Mouse (Mus musculus): ENCODE measurements around the gene Cpsf2. TPM values are rescaled to one million over a fixed set of nuclear protein-coding genes. Genes with fewer than 3 reads are reported as not detected.

Gene Cpsf2
- polyA plus RNA-seq, 1 experiment from 2014 or later: 37.4 TPM

DNA sequence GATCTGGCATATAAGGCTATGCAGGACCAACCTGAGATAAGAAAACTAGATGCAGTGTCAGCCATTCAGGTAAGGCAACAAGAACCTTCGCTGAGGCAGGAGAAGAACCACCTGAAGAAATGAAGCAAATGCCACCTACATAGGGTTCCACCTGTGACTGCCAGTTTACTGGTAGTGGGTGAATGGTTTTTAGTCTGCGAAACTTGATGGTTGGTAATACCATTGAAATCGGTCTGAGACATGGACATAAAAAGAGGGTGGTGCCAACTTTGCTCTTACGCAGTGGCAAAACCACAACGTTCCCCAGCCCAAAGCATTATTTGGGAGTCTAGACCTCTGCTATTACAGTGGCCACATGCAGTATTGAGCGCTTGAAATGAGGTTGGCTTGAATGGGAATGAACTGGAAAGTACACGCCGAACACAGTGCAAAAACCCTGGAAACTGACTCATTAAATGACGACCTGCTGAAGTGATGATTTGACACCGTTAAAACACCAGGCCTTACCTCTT lies 1.7 kb downstream of the Cpsf2 start:
- DNase-seq: no peak
- Histone ChIP-seq H3K4me2 (ENCODE audit: low read length) (peak overlapping the region; percentile 83), H3K9ac (replicated peaks; ENCODE audit: low read length) (peak overlapping the region; percentile 93; the same call in 1 of the 2 replicates), H3K9me3 (ENCODE audit: control insufficient read depth, low read length) (no peaks in the 10 kb centered on the region), H3K4me3 (replicated peaks; ENCODE audit: low read depth, low read length) (peak overlapping the region; percentile 74), H3K4me1 (ENCODE audit: control insufficient read depth, insufficient read depth, low read length) (peaks cover 22% of the 10 kb centered on the region), H3K27ac (replicated peaks; ENCODE audit: low read depth, low read length) (no peak overlapping the region), H3K27me3 (ENCODE audit: control insufficient read depth, insufficient read depth, low read length) (no peaks in the 10 kb centered on the region), H3K36me3 (ENCODE audit: control insufficient read depth, insufficient read depth, low read length) (peaks cover 5% of the 10 kb centered on the region)
- no peak for ATAC-seq (ENCODE audit: low FRiP score, low TSS enrichment)
- WGBS: 95% methylated on average over 10 of the region's 10 CpGs

DNA sequence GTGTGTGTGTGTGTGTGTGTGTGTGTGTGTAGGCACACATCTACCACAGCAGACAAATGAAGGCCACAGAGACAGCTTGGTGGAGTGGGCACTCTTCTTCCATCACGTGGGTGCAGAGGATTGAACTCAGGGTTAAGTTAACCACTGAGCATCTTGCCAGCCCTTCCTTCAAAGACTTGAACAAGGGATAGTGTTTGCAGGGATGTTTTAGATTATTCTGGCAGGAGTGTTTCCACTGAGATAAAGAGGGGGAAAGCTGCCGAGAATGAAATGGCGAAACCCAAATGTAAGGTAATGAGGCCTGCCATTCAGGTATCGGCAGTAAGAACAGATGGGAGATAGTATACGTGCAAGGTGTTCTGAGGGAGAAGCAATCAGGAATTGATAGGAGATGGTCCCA lies 2.4 kb downstream of the Cpsf2 start:
- no peak for DNase-seq
- no peaks in the 10 kb centered on the region for H3K27me3 ChIP-seq (ENCODE audit: control insufficient read depth, insufficient read depth, low read length)
- peaks cover 22% of the 10 kb centered on the region for H3K4me1 ChIP-seq (ENCODE audit: control insufficient read depth, insufficient read depth, low read length)
- no peak for ATAC-seq (ENCODE audit: low FRiP score, low TSS enrichment)
- WGBS: 90% methylated on average over 5 of the region's 5 CpGs
- no peak overlapping the region for H3K4me2 ChIP-seq (ENCODE audit: low read length)
- no peak overlapping the region for H3K9ac ChIP-seq (replicated peaks; ENCODE audit: low read length)
- H3K27ac ChIP-seq (replicated peaks; ENCODE audit: low read depth, low read length): no peak overlapping the region
- H3K9me3 ChIP-seq (ENCODE audit: control insufficient read depth, low read length): no peaks in the 10 kb centered on the region
- H3K4me3 ChIP-seq (replicated peaks; ENCODE audit: low read depth, low read length): no peak overlapping the region
- peaks cover 12% of the 10 kb centered on the region for H3K36me3 ChIP-seq (ENCODE audit: control insufficient read depth, insufficient read depth, low read length)

DNA sequence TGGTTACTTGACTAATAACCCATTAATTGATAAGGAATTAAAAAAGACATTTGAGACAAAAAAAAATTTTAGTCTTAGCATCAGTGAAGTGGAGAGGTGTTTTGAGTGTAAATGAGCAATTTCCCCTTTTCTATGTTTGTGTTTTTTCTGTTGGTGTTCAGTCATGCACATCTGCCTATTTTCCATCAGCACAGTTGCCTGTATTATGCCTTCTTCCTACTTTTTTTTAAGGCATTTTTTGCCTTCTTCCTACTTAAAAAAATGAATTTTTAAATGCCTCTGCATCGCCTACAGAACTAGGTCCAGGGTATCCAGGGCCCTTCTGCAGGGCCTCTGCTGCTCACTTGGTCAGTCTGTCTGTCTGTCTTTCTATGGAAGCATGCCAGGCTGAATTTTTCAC lies 2.8 kb downstream of the Cpsf2 start:
- no peaks in the 10 kb centered on the region for H3K27me3 ChIP-seq (ENCODE audit: control insufficient read depth, insufficient read depth, low read length)
- H3K4me3 ChIP-seq (replicated peaks; ENCODE audit: low read depth, low read length): no peak overlapping the region
- DNase-seq (no peak), ATAC-seq (ENCODE audit: low FRiP score, low TSS enrichment) (no peak)
- no peaks in the 10 kb centered on the region for H3K9me3 ChIP-seq (ENCODE audit: control insufficient read depth, low read length)
- H3K9ac ChIP-seq (replicated peaks; ENCODE audit: low read length): no peak overlapping the region
- H3K4me2 ChIP-seq (ENCODE audit: low read length): no peak overlapping the region
- 96% methylated on average over 1 of the region's 1 CpGs for WGBS
- peaks cover 22% of the 10 kb centered on the region for H3K4me1 ChIP-seq (ENCODE audit: control insufficient read depth, insufficient read depth, low read length)
- H3K36me3 ChIP-seq (ENCODE audit: control insufficient read depth, insufficient read depth, low read length): peaks cover 16% of the 10 kb centered on the region
- no peak overlapping the region for H3K27ac ChIP-seq (replicated peaks; ENCODE audit: low read depth, low read length)

DNA sequence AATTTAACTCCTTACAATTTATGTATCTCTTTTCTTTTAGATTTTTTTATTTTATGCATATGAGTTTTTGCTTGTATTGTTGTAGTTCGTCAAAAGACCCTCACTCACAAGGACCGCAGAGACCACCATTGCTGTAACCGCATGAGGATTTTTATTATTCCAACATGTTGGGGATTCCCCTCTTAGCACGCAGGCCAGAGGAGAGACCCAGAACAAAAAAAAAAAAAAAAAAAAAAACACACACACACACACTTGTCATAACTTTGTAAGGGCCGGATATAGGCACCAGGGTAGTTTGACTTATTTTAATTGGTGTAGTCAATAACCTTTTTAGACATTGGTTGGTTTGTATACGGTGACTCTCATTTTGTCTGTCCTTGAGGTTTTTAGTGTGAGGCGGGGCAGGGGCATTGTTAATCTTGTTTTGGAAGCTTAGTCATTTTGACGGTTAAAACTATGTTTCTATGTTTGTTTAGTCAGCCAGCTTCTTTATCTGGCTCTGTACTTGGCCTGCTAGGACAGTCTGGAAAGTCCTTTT lies 3.5 kb downstream of the Cpsf2 start:
- Histone ChIP-seq H3K27me3 (ENCODE audit: control insufficient read depth, insufficient read depth, low read length) (no peaks in the 10 kb centered on the region), H3K4me1 (ENCODE audit: control insufficient read depth, insufficient read depth, low read length) (peaks cover 21% of the 10 kb centered on the region), H3K36me3 (ENCODE audit: control insufficient read depth, insufficient read depth, low read length) (peaks cover 23% of the 10 kb centered on the region), H3K9ac (replicated peaks; ENCODE audit: low read length) (no peak overlapping the region), H3K4me3 (replicated peaks; ENCODE audit: low read depth, low read length) (no peak overlapping the region), H3K9me3 (ENCODE audit: control insufficient read depth, low read length) (no peaks in the 10 kb centered on the region), H3K27ac (replicated peaks; ENCODE audit: low read depth, low read length) (no peak overlapping the region), H3K4me2 (ENCODE audit: low read length) (no peak overlapping the region)
- no peak for ATAC-seq (ENCODE audit: low FRiP score, low TSS enrichment)
- 95% methylated on average over 8 of the region's 8 CpGs for WGBS
- DNase-seq: no peak

DNA sequence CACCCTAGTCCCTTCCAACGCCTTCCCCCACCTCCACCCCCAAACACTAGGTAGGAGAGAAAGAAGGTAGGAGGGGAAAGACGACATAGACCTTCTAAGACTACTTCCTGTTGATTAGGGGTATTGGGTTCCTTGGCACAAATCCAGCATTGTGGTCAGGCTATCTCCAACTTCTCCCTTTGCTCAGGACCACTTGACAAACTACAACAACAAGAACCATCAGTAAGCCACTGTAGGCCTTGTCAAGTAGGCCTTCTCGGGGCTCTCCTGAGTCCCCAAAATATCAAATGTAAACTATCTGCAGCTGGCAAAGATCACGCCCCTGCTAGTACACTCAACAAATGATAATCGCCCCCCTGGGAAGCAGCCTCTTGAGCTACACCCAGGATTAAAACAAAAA lies 4.5 kb downstream of the Cpsf2 start:
- Histone ChIP-seq H3K36me3 (ENCODE audit: control insufficient read depth, insufficient read depth, low read length) (peaks cover 30% of the 10 kb centered on the region), H3K27ac (replicated peaks; ENCODE audit: low read depth, low read length) (no peak overlapping the region), H3K4me1 (ENCODE audit: control insufficient read depth, insufficient read depth, low read length) (peaks cover 13% of the 10 kb centered on the region), H3K4me3 (replicated peaks; ENCODE audit: low read depth, low read length) (no peak overlapping the region), H3K9ac (replicated peaks; ENCODE audit: low read length) (no peak overlapping the region), H3K9me3 (ENCODE audit: control insufficient read depth, low read length) (no peaks in the 10 kb centered on the region), H3K4me2 (ENCODE audit: low read length) (no peak overlapping the region), H3K27me3 (ENCODE audit: control insufficient read depth, insufficient read depth, low read length) (no peaks in the 10 kb centered on the region)
- ATAC-seq (ENCODE audit: low FRiP score, low TSS enrichment) (no peak), DNase-seq (no peak)
- WGBS: 88% methylated on average over 5 of the region's 5 CpGs

DNA sequence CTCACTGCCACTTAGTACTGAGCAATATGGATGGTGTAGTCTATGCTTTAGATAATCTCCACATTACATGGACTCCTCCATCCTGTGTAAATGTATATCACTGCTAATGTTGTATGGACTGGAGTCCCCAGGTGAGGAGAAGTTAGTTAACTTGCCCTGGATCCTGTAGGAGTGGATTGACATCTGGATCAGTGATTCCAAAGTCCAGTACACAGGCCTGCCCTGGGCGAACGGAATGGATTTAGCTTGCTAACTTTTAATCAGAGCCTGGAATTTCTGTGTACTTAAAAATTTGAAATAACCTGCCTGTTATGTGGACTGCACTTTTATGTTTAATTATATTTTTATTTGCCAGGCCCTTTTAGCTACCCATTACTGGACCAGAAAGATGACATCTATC lies 5.8 kb downstream of the Cpsf2 start:
- Histone ChIP-seq H3K9ac (replicated peaks; ENCODE audit: low read length) (no peak overlapping the region), H3K9me3 (ENCODE audit: control insufficient read depth, low read length) (no peaks in the 10 kb centered on the region), H3K4me3 (replicated peaks; ENCODE audit: low read depth, low read length) (no peak overlapping the region), H3K27ac (replicated peaks; ENCODE audit: low read depth, low read length) (no peak overlapping the region), H3K36me3 (ENCODE audit: control insufficient read depth, insufficient read depth, low read length) (peaks cover 35% of the 10 kb centered on the region), H3K4me1 (ENCODE audit: control insufficient read depth, insufficient read depth, low read length) (peaks cover 11% of the 10 kb centered on the region), H3K27me3 (ENCODE audit: control insufficient read depth, insufficient read depth, low read length) (no peaks in the 10 kb centered on the region), H3K4me2 (ENCODE audit: low read length) (no peak overlapping the region)
- ATAC-seq (ENCODE audit: low FRiP score, low TSS enrichment) (no peak), DNase-seq (no peak)
- WGBS: 98% methylated on average over 2 of the region's 2 CpGs

DNA sequence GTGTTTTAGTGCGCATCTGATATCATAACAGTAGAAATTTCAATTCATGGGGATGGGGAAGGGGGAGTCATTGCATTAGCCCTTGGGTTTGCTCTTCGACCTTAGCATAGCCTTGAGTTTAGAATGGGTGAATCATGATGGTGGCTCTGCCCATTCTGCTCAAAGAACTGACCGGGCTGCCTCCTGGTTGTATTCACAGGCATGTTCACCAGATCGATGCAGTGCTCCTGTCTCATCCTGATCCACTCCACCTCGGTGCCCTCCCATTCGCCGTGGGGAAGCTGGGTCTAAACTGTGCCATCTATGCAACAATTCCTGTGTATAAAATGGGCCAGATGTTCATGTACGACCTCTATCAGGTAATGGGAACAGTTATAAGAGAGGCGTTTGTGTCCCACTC lies 7.2 kb downstream of the Cpsf2 start:
- WGBS: 94% methylated on average over 9 of the region's 9 CpGs
- Histone ChIP-seq H3K4me3 (replicated peaks; ENCODE audit: low read depth, low read length) (no peak overlapping the region), H3K4me1 (ENCODE audit: control insufficient read depth, insufficient read depth, low read length) (no peaks in the 10 kb centered on the region), H3K4me2 (ENCODE audit: low read length) (no peak overlapping the region), H3K36me3 (ENCODE audit: control insufficient read depth, insufficient read depth, low read length) (peaks cover 47% of the 10 kb centered on the region), H3K27ac (replicated peaks; ENCODE audit: low read depth, low read length) (no peak overlapping the region), H3K27me3 (ENCODE audit: control insufficient read depth, insufficient read depth, low read length) (no peaks in the 10 kb centered on the region), H3K9ac (replicated peaks; ENCODE audit: low read length) (no peak overlapping the region), H3K9me3 (ENCODE audit: control insufficient read depth, low read length) (no peaks in the 10 kb centered on the region)
- ATAC-seq (ENCODE audit: low FRiP score, low TSS enrichment) (no peak), DNase-seq (no peak)

DNA sequence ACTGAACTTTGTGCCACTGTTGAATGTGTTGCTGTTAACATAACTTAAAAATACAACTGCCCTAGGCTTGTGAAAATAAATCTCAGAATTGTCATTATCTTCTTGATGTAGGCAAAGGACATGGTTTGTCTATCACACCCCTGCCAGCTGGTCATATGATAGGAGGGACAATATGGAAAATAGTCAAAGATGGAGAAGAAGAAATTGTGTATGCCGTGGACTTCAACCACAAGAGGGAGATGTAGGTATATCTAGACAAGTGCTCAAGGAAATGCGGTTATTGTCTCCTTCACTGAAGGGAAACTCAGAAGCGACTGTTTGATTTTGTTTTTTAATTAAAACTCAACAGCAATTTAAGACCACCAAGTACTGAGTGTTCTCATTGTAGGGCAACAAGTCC lies 9.3 kb downstream of the Cpsf2 start:
- peak; percentile 81 for DNase-seq
- H3K4me2 ChIP-seq (ENCODE audit: low read length): no peak overlapping the region
- H3K9ac ChIP-seq (replicated peaks; ENCODE audit: low read length): no peak overlapping the region
- no peak overlapping the region for H3K4me3 ChIP-seq (replicated peaks; ENCODE audit: low read depth, low read length)
- no peaks in the 10 kb centered on the region for H3K27me3 ChIP-seq (ENCODE audit: control insufficient read depth, insufficient read depth, low read length)
- no peak for ATAC-seq (ENCODE audit: low FRiP score, low TSS enrichment)
- WGBS: 60% methylated on average over 3 of the region's 3 CpGs
- no peak overlapping the region for H3K27ac ChIP-seq (replicated peaks; ENCODE audit: low read depth, low read length)
- H3K36me3 ChIP-seq (ENCODE audit: control insufficient read depth, insufficient read depth, low read length): peaks cover 66% of the 10 kb centered on the region
- no peaks in the 10 kb centered on the region for H3K9me3 ChIP-seq (ENCODE audit: control insufficient read depth, low read length)
- no peaks in the 10 kb centered on the region for H3K4me1 ChIP-seq (ENCODE audit: control insufficient read depth, insufficient read depth, low read length)

DNA sequence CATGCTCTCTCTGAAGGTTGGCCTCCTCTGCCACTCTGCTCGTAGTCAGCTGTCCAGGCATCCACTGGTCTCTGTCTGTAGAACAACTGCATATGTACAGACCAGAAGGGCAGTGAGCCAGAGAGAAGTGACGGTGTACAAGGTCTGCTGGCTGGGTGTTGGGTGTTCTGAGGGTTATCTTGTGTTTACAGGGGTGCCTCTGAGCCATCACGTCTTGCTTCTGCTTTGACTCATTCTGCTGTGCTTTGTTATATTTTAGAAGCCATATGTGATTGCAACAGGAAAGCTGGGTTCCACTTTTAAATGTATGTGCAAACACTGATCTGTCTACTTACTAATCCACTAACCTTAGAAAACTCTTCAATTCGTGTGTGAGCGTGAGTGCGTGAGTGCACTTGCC lies 11.9 kb downstream of the Cpsf2 start:
- Histone ChIP-seq H3K4me3 (replicated peaks; ENCODE audit: low read depth, low read length) (no peak overlapping the region), H3K27me3 (ENCODE audit: control insufficient read depth, insufficient read depth, low read length) (no peaks in the 10 kb centered on the region), H3K4me2 (ENCODE audit: low read length) (no peak overlapping the region), H3K27ac (replicated peaks; ENCODE audit: low read depth, low read length) (no peak overlapping the region), H3K9me3 (ENCODE audit: control insufficient read depth, low read length) (no peaks in the 10 kb centered on the region), H3K36me3 (ENCODE audit: control insufficient read depth, insufficient read depth, low read length) (peaks cover 84% of the 10 kb centered on the region), H3K4me1 (ENCODE audit: control insufficient read depth, insufficient read depth, low read length) (no peaks in the 10 kb centered on the region), H3K9ac (replicated peaks; ENCODE audit: low read length) (no peak overlapping the region)
- ATAC-seq (ENCODE audit: low FRiP score, low TSS enrichment) (no peak), DNase-seq (no peak)
- 92% methylated on average over 6 of the region's 6 CpGs for WGBS
